Mouse (Mus musculus) embryo, embryonic 9.5 days (tissue): ENCODE results near the gene Filip1l.

Experiments used
- DNase-seq: peaks from one replicate; pipeline ENCODE4 v3.0.0-alpha.2; 2017; ENCODE audit errors: extremely low spot score

Gene Filip1l

GRCm38 (mm10) chr16:57398387-57399214 lies 45.7 kb downstream of the Filip1l start:
- peak; percentile 60 for DNase-seq

- no peak for DNase-seq
Observed at GRCm38 (mm10) chr16:57399566-57399965, 46.7 kb downstream of the Filip1l start.

GRCm38 (mm10) chr16:57401702-57402101 lies 48.8 kb downstream of the Filip1l start:
- no peak for DNase-seq

GRCm38 (mm10) chr16:57402910-57403309 lies 50.0 kb downstream of the Filip1l start:
- DNase-seq: no peak

GRCm38 (mm10) chr16:57403825-57404224 lies 50.9 kb downstream of the Filip1l start:
- DNase-seq: no peak

- DNase-seq: no peak
Observed at GRCm38 (mm10) chr16:57412766-57413165, 59.9 kb downstream of the Filip1l start.

- no peak for DNase-seq
Observed at GRCm38 (mm10) chr16:57416049-57416448, 63.2 kb downstream of the Filip1l start.

GRCm38 (mm10) chr16:57417017-57417416 lies 64.1 kb downstream of the Filip1l start:
- DNase-seq: no peak

- no peak for DNase-seq
Observed at GRCm38 (mm10) chr16:57417955-57418354, 65.1 kb downstream of the Filip1l start.

GRCm38 (mm10) chr16:57419332-57419731 lies 66.4 kb downstream of the Filip1l start:
- no peak for DNase-seq

- DNase-seq: no peak
Observed at GRCm38 (mm10) chr16:57419881-57420280, 67.0 kb downstream of the Filip1l start.

GRCm38 (mm10) chr16:57420773-57421556 lies 68.1 kb downstream of the Filip1l start:
- no peak for DNase-seq

GRCm38 (mm10) chr16:57421680-57422417 lies 69.0 kb downstream of the Filip1l start:
- no peak for DNase-seq

- DNase-seq: no peak
Observed at GRCm38 (mm10) chr16:57423001-57423800, 70.3 kb downstream of the Filip1l start.

GRCm38 (mm10) chr16:57426680-57427079 lies 73.8 kb downstream of the Filip1l start:
- DNase-seq: no peak

GRCm38 (mm10) chr16:57427516-57428285 lies 74.8 kb downstream of the Filip1l start:
- DNase-seq: no peak

- no peak for DNase-seq
Observed at GRCm38 (mm10) chr16:57428977-57429376, 76.1 kb downstream of the Filip1l start.

GRCm38 (mm10) chr16:57431294-57431693 lies 78.4 kb downstream of the Filip1l start:
- DNase-seq: no peak

GRCm38 (mm10) chr16:57433173-57433572 lies 80.3 kb downstream of the Filip1l start:
- DNase-seq: no peak

- no peak for DNase-seq
Observed at GRCm38 (mm10) chr16:57433671-57434070, 80.8 kb downstream of the Filip1l start.

- DNase-seq: no peak
Observed at GRCm38 (mm10) chr16:57434640-57435039, 81.7 kb downstream of the Filip1l start.
